ENCODE assay signal across 8 mouse cellular contexts in genomic region chr8:45410146-45410880, GRCm38 (mm10). TPM values are rescaled to one million over a fixed set of nuclear protein-coding genes. Genes with fewer than 3 reads are reported as not detected.
A peak's percentile ranks its signal among the peaks of the same experiment; 100 is the strongest.
DNase-seq lines count a peak whose midpoint lies in the region; ATAC-seq lines count a peak whose summit lies in the region.

No protein-coding gene starts in this region.

- peak; percentile 82 for ATAC-seq in embryonic facial prominence, embryonic 11.5 days (replicated peaks; ENCODE audit: insufficient number of reproducible peaks, low FRiP score, low TSS enrichment, low read depth)
- ATAC-seq in limb, embryonic 15.5 days (ENCODE audit: insufficient number of reproducible peaks, low FRiP score, low TSS enrichment, low read depth), result peak; percentile 75
- ATAC-seq in midbrain, embryonic 16.5 days, result 0 out of 2 replicates have a peak, but pooled peaks have one; percentile 58

- peak overlapping the region; percentile 26 for H3K4me2 ChIP-seq in embryonic facial prominence, embryonic 11.5 days (ENCODE audit: low read depth, low read length)
- peak overlapping the region; percentile 53 for H3K4me2 ChIP-seq in limb, embryonic 15.5 days
- peak overlapping the region; percentile 54 for H3K4me2 ChIP-seq in midbrain, embryonic 16.5 days (ENCODE audit: low read length)

- H3K9me3 ChIP-seq in embryonic facial prominence, embryonic 11.5 days (replicated peaks; ENCODE audit: control insufficient read depth, low read length), result no peaks in the 10 kb centered on the region
- H3K9me3 ChIP-seq in limb, embryonic 15.5 days, result no peaks in the 10 kb centered on the region
- no peaks in the 10 kb centered on the region for H3K9me3 ChIP-seq in midbrain, embryonic 16.5 days (replicated peaks; ENCODE audit: control insufficient read depth, low read length, poor library complexity, severe bottlenecking)

- 0 out of 2 replicates have a peak overlapping the region, but pooled peaks have one; percentile 4 for H3K9ac ChIP-seq in embryonic facial prominence, embryonic 11.5 days (replicated peaks; ENCODE audit: low read length)
- H3K9ac ChIP-seq in limb, embryonic 15.5 days, result peak overlapping the region; percentile 40; the same call in 1 of the 2 replicates
- no peak overlapping the region for H3K9ac ChIP-seq in midbrain, embryonic 16.5 days (ENCODE audit: low read depth, low read length)

- H3K4me3 ChIP-seq in embryonic facial prominence, embryonic 11.5 days (ENCODE audit: low read depth, low read length), result peak overlapping the region; percentile 7
- H3K4me3 ChIP-seq in limb, embryonic 15.5 days, result peak overlapping the region; percentile 43
- H3K4me3 ChIP-seq in midbrain, embryonic 16.5 days (ENCODE audit: low read depth, low read length), result peak overlapping the region; percentile 30

- H3K27me3 ChIP-seq in embryonic facial prominence, embryonic 11.5 days (ENCODE audit: control insufficient read depth, insufficient read depth, low read length), result no peaks in the 10 kb centered on the region
- no peaks in the 10 kb centered on the region for H3K27me3 ChIP-seq in limb, embryonic 15.5 days
- no peaks in the 10 kb centered on the region for H3K27me3 ChIP-seq in midbrain, embryonic 16.5 days (ENCODE audit: control insufficient read depth, insufficient read depth, low read depth, low read length)

- H3K27ac ChIP-seq in embryonic facial prominence, embryonic 11.5 days (replicated peaks; ENCODE audit: low read depth, low read length), result no peak overlapping the region
- peak overlapping the region; percentile 51 for H3K27ac ChIP-seq in limb, embryonic 15.5 days
- no peak overlapping the region for H3K27ac ChIP-seq in midbrain, embryonic 16.5 days (ENCODE audit: low read length)

- no peaks in the 10 kb centered on the region for H3K36me3 ChIP-seq in embryonic facial prominence, embryonic 11.5 days (replicated peaks; ENCODE audit: control insufficient read depth, insufficient read depth, low read depth, low read length)
- H3K36me3 ChIP-seq in limb, embryonic 15.5 days, result no peaks in the 10 kb centered on the region
- H3K36me3 ChIP-seq in midbrain, embryonic 16.5 days (ENCODE audit: control insufficient read depth, insufficient read depth, low read length), result no peaks in the 10 kb centered on the region

- 7% methylated on average over 18 of the region's 18 CpGs for WGBS in embryonic facial prominence, embryonic 11.5 days
- WGBS in limb, embryonic 15.5 days, result 10% methylated on average over 18 of the region's 18 CpGs
- WGBS in midbrain, embryonic 16.5 days, result 8% methylated on average over 18 of the region's 18 CpGs

- peak; percentile 22 for DNase-seq in left cerebral cortex, adult 18-20 months (ENCODE audit: low spot score in 2 of 2)
- no peak for DNase-seq in left cerebral cortex, adult 11 months (ENCODE audit: low spot score)
- peak; percentile 72 for DNase-seq in embryonic facial prominence, embryonic 11.5 days (ENCODE audit: low spot score)
- peak; percentile 80 to 82 for DNase-seq in heart, adult 9 months (ENCODE audit: low spot score in 2 of 2)
- DNase-seq in kidney, adult 8-10 months, result peak; percentile 72 to 74
- peak; percentile 3 to 7 for DNase-seq in spleen, postnatal 14 days (ENCODE audit: low spot score in 2 of 2)

- no peaks in the 10 kb centered on the region for H3K4me1 ChIP-seq in embryonic facial prominence, embryonic 11.5 days (ENCODE audit: control insufficient read depth, insufficient read depth, low read length)
- H3K4me1 ChIP-seq in limb, embryonic 15.5 days, result peaks cover 6% of the 10 kb centered on the region
- H3K4me1 ChIP-seq in midbrain, embryonic 16.5 days (ENCODE audit: control insufficient read depth, insufficient read depth, low read length), result no peaks in the 10 kb centered on the region

RNA-seq across cellular contexts. Expression of gene Tlr3, which starts 0.6 kb away (rescaled TPM):
- total RNA-seq in left cerebral cortex, adult 18-20 months (2021), result 10 to 100 TPM in 1 of 2 experiments, 1 to 10 TPM in 1; 9.2 to 10.5 TPM
- 1.0 and 2.1 TPM in 2 replicates for polyA plus RNA-seq in embryonic facial prominence, embryonic 11.5 days (2014; fragmentation: Nextera tagmentation; extraction: Ambion mirVana)
- polyA plus RNA-seq in limb, embryonic 15.5 days (2015; fragmentation: Nextera tagmentation; extraction: Ambion mirVana), result 1.0 and 1.2 TPM in 2 replicates
- polyA plus RNA-seq in midbrain, embryonic 16.5 days (2015; fragmentation: Nextera tagmentation; extraction: Ambion mirVana), result 1.0 and 1.4 TPM in 2 replicates

RNA-seq across cellular contexts. Expression of gene Fam149a, which starts 28.2 kb away (rescaled TPM):
- total RNA-seq in left cerebral cortex, adult 18-20 months (2021), result 10 to 100 TPM; 25.0 to 25.7 TPM
- 12.9 and 15.3 TPM in 2 replicates for polyA plus RNA-seq in embryonic facial prominence, embryonic 11.5 days (2014; fragmentation: Nextera tagmentation; extraction: Ambion mirVana)
- polyA plus RNA-seq in limb, embryonic 15.5 days (2015; fragmentation: Nextera tagmentation; extraction: Ambion mirVana), result 11.5 and 11.8 TPM in 2 replicates
- 11.5 and 12.9 TPM in 2 replicates for polyA plus RNA-seq in midbrain, embryonic 16.5 days (2015; fragmentation: Nextera tagmentation; extraction: Ambion mirVana)
